Mouse (Mus musculus) right cerebral cortex, adult 2 months (tissue): Measurements from ENCODE around the gene Dynlt1f.
"Not testable (repeated sequence)": the region's sequence is repeated elsewhere in the genome, so short reads cannot be mapped to it uniquely, and the experiment has no call there.

ENCODE experiments used
- DNase-seq, 2 experiments: peaks; one replicate each; pipeline ENCODE4 v3.0.0; 2021 to 2022; ENCODE audit warnings: low spot score in 2 of 2

Gene Dynlt1f

GRCm38 (mm10) chr17:6624926-6625558 is 30.7 kb downstream of the Dynlt1f start:
- DNase-seq: not testable (repeated sequence)

DNA sequence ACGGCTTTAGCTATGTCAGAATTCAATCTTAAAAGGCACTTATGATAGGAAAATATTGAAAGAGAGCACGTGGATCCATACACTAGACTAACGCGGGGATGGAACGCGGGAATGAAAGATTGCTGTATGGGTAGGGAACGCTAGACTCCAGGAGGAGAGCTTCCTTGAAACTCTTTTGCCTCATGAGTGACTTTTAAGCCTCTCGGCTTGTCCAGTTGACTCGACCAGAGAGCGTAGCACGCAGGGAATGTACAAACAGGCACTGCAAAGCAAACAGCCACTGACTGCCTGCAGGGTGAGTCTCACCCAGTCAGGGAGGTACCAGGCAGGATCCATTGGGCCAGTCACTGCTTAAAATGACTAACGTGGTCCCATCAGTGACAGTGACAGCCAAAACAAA is 33.7 kb downstream of the Dynlt1f start:
- not testable (repeated sequence) for DNase-seq

- DNase-seq: not testable (repeated sequence)
Observed at GRCm38 (mm10) chr17:6620730-6621451, 34.8 kb downstream of the Dynlt1f start.

GRCm38 (mm10) chr17:6620035-6620434 is 35.7 kb downstream of the Dynlt1f start:
- not testable (repeated sequence) for DNase-seq

- not testable (repeated sequence) for DNase-seq
Observed at GRCm38 (mm10) chr17:6619271-6619670, 36.4 kb downstream of the Dynlt1f start.

- not testable (repeated sequence) for DNase-seq
Observed at GRCm38 (mm10) chr17:6617689-6618400, 37.9 kb downstream of the Dynlt1f start.

- DNase-seq: not testable (repeated sequence)
Observed at GRCm38 (mm10) chr17:6616731-6617130, 39.0 kb downstream of the Dynlt1f start.

GRCm38 (mm10) chr17:6614316-6614715 is 41.4 kb downstream of the Dynlt1f start:
- DNase-seq: not testable (repeated sequence)

GRCm38 (mm10) chr17:6613524-6613923 is 42.2 kb downstream of the Dynlt1f start:
- DNase-seq: not testable (repeated sequence)

GRCm38 (mm10) chr17:6605347-6605746 is 50.4 kb downstream of the Dynlt1f start:
- peak in 1 of 2 experiments; percentile 31 for DNase-seq

- DNase-seq: not testable (repeated sequence)
Observed at GRCm38 (mm10) chr17:6602205-6602604, 53.5 kb downstream of the Dynlt1f start.

DNA sequence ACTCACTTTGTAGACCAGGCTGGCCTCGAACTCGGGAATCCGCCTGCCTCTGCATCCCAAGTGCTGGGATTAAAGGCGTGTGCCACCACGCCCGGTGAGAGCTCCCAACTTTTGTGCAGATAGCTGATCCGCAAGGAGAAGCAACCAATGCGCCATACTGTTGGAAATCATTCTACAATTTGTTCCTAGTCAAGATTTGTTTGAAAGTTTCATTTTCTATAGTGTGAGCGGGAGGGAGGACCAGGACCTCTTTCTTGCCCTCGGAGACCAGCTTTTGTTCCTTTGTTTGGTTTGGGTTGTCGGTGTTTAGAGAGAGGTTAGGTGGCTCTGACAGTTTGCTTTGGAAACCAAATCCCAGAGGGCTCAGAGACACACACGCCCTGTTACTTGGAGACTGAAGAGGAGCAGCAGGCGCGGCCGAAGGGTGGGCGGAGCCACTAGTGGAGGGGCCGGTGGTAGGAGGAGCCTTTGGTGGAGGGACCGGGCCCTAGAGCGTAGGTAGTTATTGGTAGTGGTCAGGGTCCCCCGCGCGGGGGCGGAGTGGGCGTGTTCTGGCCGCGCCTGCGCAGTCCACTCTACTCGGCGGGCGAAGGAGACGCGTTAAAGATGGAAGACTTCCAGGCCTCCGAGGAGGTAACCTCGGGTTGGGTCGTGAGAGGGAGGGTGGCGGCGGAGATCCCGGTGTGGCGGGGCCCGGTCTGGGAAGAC is 54.3 kb downstream of the Dynlt1f start, which contains the start of gene Dynlt1c:
Gene Dynlt1c, plus strand, starts transcription at position 468 of the 708 bp plus-strand sequence.
- DNase-seq: peak; percentile 35 to 45

DNA sequence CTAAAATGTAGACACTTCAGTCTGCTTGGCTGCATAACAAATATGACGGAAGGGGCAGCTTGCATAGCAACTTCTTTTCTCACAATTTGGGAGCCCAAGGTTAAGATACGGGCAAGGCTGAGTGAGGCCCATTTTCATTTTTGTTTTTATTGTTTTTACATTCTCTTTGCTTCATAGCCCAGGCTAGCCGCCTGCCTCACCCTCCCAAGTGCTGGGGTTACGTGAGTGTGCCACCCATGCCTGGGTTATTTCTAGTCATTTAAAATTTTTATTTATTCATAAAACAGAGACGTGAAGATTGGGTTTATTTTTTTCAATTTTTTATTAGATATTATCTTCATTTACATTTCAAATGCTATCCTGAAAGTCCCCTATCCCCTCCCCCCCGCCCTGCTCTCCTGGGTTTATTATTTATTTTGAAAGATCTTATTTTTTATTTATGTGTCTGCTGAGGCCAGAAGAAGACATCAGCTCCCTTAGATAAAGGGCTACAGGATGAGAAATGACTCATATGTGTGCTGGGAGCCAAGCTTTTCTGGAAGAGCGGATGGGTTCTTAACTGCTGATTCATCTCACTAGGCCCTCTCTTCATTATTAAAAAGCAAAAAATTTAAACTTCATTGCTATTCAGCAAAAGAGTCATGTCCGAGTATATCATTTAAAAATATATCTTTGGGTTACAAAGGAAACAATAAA is 55.3 kb downstream of the Dynlt1f start:
- peak; percentile 52 to 56 for DNase-seq

GRCm38 (mm10) chr17:6598356-6598755 is 57.3 kb downstream of the Dynlt1f start:
- not testable (repeated sequence) for DNase-seq
